Mouse (Mus musculus) heart, adult 11 months (tissue): ENCODE measurements around the gene Gm42742.
A peak's percentile ranks its signal among the peaks of the same experiment; 100 is the strongest.

Source experiments
- DNase-seq: peaks from one replicate; pipeline ENCODE4 v3.0.0; 2022

Gene Gm42742

DNA sequence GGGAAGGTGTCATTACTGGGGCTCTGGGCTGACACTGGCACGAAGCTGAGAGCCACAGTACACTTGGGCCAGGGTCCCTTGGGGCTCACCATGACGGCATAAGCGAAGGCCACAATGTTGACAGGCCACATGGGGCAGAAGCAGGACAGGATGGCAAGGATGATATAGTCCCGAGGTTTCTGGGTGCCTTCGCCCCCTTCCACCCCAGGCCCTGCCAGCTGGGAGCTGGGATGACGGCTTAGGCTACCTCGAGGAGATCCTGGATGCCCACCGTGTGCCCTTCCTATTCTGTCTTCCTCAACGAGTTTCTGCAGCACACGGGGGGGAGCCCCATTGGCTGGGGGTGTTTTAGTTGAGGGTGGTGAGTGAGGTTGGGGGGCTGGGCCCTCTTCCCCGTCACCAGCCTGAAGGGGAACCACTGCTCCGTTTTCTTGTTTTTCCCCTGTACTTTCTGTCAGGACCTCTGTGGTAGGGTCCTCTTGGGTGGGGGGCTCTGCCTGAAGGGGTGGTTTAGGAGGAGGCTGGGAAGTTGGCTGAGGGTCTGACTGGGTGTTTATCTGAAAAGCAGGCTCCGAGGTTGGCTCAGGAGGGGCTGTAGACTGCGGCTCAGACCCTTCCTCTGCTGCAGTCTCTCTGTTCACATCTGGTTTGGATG lies 1.5 kb downstream of the Gm42742 start:
- DNase-seq: peak; percentile 90

DNA sequence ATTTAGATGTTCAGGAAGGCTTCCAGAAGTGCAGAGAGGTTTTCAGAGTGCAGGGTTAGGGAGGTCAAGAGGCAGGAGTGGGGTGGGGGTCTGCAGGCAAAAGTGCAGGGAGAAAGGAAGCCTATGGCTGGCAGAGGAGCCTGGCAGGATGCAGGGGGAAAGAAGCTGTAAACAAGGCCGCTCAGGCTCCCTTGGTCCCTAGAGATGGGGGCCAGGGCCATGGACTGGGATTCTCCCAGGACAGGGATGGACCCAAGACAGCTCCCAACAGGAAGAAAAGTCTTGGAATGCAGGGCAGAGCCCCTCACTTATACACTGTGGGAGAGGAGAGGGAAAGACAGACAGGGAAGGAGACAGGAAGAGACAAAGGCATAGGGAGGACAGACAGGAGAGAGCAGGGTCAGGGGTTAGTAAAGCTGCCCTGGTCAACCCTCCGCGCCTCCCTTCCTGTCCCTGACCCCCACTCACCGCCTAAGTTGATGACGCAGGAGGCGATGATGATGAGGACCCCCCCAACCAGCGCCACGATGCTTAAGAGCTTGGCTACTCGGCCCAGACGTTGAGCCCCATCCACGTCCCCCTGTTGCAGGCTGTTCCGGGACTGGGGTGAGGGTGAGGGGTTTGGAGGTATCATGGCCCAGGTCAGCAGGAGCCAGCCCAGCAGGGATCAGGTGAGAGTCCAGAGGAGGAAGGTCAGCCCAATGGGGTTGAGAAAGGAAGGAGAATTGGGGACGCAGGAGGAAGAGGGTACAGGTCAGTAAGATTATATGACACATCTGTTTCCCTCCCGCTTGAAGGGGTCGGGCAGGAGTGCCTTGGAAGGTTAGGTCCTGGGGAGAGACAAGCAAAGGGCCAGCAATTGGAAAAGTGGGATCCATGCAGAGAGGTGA lies 2.2 kb downstream of the Gm42742 start:
- peak; percentile 93 for DNase-seq

GRCm38 (mm10) chr7:127017950-127018345 lies 2.9 kb downstream of the Gm42742 start:
- DNase-seq: peak; percentile 94

DNA sequence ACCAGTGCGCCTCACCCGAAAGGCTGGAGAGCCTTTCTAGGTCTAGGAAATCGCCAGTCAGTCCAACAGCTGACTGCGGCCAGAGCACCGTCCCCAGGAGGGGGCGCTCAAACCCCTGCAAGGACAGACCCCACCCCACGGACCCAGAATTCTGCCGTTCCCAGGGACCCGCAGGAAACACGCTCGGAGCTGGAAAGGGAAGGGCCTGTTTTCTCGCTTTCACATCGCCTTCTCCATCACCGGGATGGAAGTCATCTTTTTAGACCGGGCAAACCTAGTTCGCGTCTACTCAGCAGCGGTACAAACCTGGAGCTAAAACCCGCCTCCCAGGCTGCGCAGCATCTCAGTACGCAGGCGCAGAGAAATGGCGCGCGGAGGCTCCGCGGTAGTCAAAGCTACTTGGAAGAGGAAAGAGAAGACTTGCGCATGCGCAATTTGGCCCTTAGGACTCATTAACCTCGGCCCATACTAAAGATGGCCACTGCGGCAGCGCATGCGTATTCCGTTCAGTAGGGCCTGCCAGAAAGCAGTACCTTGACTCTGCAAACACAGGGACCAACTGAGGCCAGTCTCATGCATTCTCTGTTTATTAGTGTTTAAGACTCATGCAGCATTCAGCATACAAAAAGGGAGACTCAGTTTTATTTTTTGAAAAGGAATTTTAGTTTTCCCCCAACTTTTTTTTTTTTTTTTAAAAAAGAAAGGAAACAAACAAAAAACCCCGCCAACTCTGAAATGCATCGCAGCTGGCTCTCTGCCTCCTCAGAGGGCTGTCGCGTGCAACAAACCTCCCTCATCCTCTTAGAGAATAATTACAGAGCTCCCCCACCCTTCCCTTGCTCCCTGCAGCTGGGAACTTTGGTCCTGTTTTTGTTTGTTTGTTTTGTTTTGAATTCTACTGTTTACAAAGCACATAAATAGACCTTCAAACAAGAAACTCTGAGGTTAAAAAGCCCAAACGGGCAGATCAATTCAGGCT lies 3.6 kb downstream of the Gm42742 start, which contains the start of gene Pagr1a:
TSS of gene Pagr1a (minus strand) at position 382 of the 979 bp plus-strand sequence.
- peak; percentile 100 for DNase-seq

- peak; percentile 99 for DNase-seq
Observed at GRCm38 (mm10) chr7:127016486-127016938, 4.4 kb downstream of the Gm42742 start.

DNA sequence TGATC lies 4.6 kb downstream of the Gm42742 start, which contains the start of gene Pagr1b:
TSS of gene Pagr1b (minus strand) at position 4 of the 5 bp plus-strand sequence.
- DNase-seq: no peak

DNA sequence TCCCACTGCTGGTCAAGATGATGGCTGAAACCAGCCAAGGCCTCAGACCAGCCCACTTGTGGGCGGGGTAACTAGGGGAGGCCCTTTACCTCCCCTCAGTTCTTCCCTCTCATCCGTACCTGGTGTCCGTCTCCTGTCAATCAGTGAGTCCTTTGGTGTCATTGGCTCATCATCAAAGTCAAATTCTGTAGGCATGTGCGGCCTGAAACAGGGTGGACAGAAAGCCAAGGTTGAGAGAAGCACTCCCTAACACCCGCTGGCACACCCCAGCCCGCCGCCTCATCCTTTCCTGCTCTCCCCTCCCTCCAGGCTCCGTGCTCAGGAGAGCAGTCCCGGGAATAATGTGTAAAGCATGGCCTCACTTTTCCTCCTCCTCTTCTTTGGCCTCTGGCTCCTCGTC lies 4.8 kb downstream of the Gm42742 start:
- peak; percentile 97 for DNase-seq

- DNase-seq: peak; percentile 91
Observed at GRCm38 (mm10) chr7:127014993-127015392, 5.9 kb downstream of the Gm42742 start.

DNA sequence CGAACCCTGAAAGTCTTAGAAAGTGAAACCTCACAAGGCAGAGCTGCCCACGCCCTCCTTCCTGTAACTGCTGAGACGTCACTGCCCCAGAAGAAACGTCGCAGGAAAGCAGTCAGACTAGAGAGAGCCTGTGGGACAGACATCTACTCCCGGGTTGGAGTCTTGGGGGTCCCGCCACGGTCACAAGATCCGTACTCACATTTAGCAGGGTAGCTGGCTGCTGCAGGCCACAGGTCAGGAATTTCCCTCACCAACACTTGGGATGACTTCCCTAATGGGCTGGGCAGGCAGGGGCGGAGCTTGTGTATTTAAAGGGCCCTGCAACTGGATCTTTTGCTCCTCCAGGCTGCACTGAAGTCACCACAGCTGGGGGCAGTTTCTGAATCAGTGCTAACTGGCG lies 6.6 kb downstream of the Gm42742 start, which contains the start of gene Mvp:
TSS of gene Mvp (minus strand) at position 302 of the 400 bp plus-strand sequence.
- DNase-seq: peak; percentile 99

GRCm38 (mm10) chr7:127013385-127013784 lies 7.5 kb downstream of the Gm42742 start:
- DNase-seq: peak; percentile 94

DNA sequence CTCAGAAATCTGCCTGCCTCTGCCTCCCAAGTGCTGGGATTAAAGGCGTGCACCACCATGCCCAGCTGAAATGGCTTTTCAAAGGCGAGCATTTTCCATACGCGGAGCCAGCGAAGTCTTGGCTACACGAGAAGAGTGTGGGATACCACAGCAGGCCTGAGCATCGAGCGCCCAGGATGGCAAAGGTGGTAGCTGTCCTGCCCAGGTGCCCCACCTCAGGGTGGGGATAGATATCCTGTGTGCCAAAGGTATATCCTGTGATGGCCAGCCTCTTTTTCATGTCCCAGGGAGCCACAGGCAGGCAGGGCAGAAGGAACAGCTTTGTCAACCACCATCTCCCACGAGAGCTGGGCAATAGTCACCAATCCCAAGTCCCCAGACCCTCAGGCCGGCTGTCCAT lies 8.1 kb downstream of the Gm42742 start:
- DNase-seq: peak; percentile 90

GRCm38 (mm10) chr7:127012374-127012773 lies 8.5 kb downstream of the Gm42742 start:
- DNase-seq: no peak

GRCm38 (mm10) chr7:127011717-127012116 lies 9.2 kb downstream of the Gm42742 start:
- peak; percentile 90 for DNase-seq

DNA sequence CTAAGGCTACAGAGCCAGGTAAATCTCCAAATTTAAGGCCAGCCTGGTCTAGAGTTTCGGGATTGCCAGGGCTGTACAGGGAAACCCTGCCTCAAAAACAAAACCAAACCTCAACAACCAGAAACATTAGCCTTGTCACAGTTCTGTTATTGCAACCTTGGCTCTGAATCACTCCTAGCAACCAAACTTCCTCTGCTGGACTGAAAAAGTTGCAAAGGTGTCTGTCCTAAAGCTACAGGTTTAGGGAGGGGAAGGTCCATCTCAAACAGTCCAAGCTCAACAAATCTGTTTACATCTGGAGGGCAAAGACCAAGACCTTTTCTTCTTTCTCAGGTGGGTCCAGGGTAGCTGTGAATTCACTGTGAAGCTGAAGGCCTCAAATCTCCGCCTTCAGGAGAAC lies 9.8 kb downstream of the Gm42742 start:
- no peak for DNase-seq

- no peak for DNase-seq
Observed at GRCm38 (mm10) chr7:127009307-127010085, 11.4 kb downstream of the Gm42742 start.

GRCm38 (mm10) chr7:127008239-127009019 lies 12.5 kb downstream of the Gm42742 start:
- DNase-seq: peak; percentile 99

DNA sequence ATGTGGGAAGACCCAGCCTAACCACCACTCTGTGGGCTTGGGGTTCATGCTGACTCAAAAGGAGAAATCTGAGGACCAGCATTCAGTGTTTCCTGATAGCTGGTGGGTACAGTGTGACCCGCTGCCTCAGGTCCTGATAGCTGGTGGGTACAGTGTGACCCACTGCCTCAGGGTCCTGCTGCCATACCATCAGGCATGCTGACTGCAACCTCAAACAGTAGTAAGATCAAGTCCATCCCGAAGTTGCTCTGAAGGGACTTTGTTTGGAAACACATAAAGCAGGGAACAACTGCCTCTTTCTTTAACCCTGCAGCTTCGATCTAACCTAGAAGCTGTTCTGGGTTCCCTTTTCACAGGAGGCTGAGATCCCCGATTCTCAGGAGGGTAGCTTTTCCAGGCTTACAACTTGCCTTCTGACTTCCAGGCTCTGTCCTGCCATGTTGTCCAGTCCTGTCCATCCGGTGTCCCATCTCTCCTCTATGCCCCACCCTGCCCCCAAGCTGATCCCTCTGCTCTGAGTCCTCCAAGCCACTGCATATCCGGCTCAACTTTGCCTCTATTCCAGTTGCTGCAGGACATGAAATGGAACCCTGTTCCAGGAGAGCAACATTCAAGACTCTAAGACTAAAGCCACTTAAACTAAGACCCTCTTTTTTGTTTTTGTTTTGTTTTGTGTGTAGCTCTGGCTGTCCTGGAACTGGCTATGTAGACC lies 13.4 kb downstream of the Gm42742 start:
- no peak for DNase-seq

DNA sequence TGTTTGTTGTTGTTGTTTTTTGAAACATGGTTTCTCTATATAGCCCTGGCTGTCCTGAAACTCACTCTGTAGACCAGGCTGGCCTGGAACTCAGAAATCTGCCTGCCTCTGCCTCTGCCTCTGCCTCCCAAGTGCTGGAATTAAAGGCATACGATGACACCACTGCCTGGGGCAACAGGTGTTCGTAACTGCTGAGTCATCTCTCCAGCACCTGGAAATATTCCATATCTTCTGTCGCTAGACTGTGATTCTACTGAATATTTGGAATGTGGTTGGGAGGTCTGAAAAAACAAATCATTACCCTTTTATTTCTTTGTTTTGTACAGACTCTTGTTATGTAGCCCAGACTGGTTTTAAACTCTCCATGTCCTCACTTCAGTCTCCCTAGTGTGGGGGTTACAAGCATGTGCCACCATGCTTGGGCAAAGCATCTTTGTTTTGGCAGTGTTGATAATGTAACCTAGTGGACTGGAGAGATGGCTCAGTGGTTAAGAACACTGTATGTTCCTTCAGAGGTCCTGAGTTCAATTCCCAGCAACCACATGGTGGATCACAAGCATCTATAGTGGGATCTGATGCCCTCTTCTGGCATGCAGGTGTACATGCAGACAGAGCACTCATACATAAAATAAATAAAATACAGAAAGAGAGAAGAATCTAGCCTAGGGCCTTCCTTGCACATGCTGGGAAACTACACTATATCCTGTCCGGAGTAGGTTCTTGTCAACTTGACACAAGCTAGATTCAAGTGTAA lies 16.6 kb downstream of the Gm42742 start:
- no peak for DNase-seq

GRCm38 (mm10) chr7:127003620-127004019 lies 17.3 kb downstream of the Gm42742 start:
- no peak for DNase-seq

- no peak for DNase-seq
Observed at GRCm38 (mm10) chr7:126999568-126999967, 21.3 kb downstream of the Gm42742 start.
